Mouse (Mus musculus) MEL (cell line): ENCODE measurements around the gene Cyp4a32.

Experiments used
- CHD2 ChIP-seq: IDR thresholded peaks from 2 replicates; pipeline ENCODE4 v1.6.1; 2011; ENCODE audit warnings: low read length, improper control_type of control experiment
- CTCF ChIP-seq, 3 experiments: IDR thresholded peaks in 2 of 3; conservative IDR thresholded peaks in 1 of 3; 2 replicates each; pipeline ENCODE4 v1.5.1; 2011 to 2012; ENCODE audit warnings: low read length in 3 of 3, low read depth in 2 of 3, mild to moderate bottlenecking in 2 of 3, improper control_type of control experiment in 1 of 3, inconsistent platforms in 1 of 3, mixed read lengths in 1 of 3, moderate library complexity in 1 of 3; ENCODE audit not compliant: control insufficient read depth in 1 of 3, insufficient read depth in 1 of 3, poor library complexity in 1 of 3, severe bottlenecking in 1 of 3
- E2F4 ChIP-seq: IDR thresholded peaks from 2 replicates; pipeline ENCODE4 v1.6.1; 2011; ENCODE audit warnings: low read depth, low read length, improper control_type of control experiment, borderline replicate concordance
- GATA1 ChIP-seq: IDR thresholded peaks from 2 replicates; pipeline ENCODE4 v1.6.1; 2011; ENCODE audit warnings: low read depth, low read length, improper control_type of control experiment
- KAT2A ChIP-seq: conservative IDR thresholded peaks from 2 replicates; pipeline ENCODE4 v1.6.1; 2012; ENCODE audit warnings: low read depth, low read length, improper control_type of control experiment, inconsistent platforms
- MEF2A ChIP-seq: IDR thresholded peaks from 2 replicates; pipeline ENCODE4 v1.6.1; 2014; ENCODE audit warnings: low read depth, mild to moderate bottlenecking, inconsistent platforms, low read length, improper control_type of control experiment; ENCODE audit not compliant: poor library complexity, insufficient replicate concordance, severe bottlenecking; ENCODE audit errors: extremely low read depth
- MXI1 ChIP-seq: IDR thresholded peaks from 2 replicates; pipeline ENCODE4 v1.6.1; 2011; ENCODE audit warnings: mild to moderate bottlenecking, low read depth, low read length, improper control_type of control experiment
- POLR2A ChIP-seq, 2 experiments: IDR thresholded peaks; 2 replicates each; pipeline ENCODE4 v1.6.1; 2011 to 2012; ENCODE audit warnings: low read length in 2 of 2, mild to moderate bottlenecking in 2 of 2, control low read depth in 1 of 2, improper control_type of control experiment in 1 of 2, low read depth in 1 of 2, moderate library complexity in 1 of 2; ENCODE audit not compliant: control insufficient read depth in 1 of 2, insufficient read depth in 1 of 2, poor library complexity in 1 of 2
- POLR2AphosphoS2 ChIP-seq: IDR thresholded peaks from 2 replicates; pipeline ENCODE4 v1.6.1; 2011; ENCODE audit warnings: low read length, improper control_type of control experiment
- SMC3 ChIP-seq: IDR thresholded peaks from 2 replicates; pipeline ENCODE4 v1.6.1; 2011; ENCODE audit warnings: low read depth, low read length, improper control_type of control experiment
- USF1 ChIP-seq: IDR thresholded peaks from 2 replicates; pipeline ENCODE4 v1.6.1; 2014; ENCODE audit warnings: low read depth, mild to moderate bottlenecking, inconsistent platforms, low read length, improper control_type of control experiment, moderate library complexity
- ZNF384 ChIP-seq: IDR thresholded peaks from 2 replicates; pipeline ENCODE4 v1.6.1; 2012; ENCODE audit warnings: low read depth, mild to moderate bottlenecking, inconsistent platforms, low read length, improper control_type of control experiment

- TF ChIP-seq E2F4 (no peak), CTCF (IDR thresholded peaks at IDR 0.05 in 2 of 3, conservative IDR thresholded peaks at IDR 0.05 in 1 of 3; ENCODE audit: control insufficient read depth in 1 of 3, insufficient read depth in 1 of 3, low read depth in 2 of 3, low read length in 3 of 3, poor library complexity in 1 of 3, severe bottlenecking in 1 of 3) (no peak), ZNF384 (no peak), POLR2A (IDR thresholded peaks at IDR 0.05; ENCODE audit: control insufficient read depth in 1 of 2, insufficient read depth in 1 of 2, low read depth in 1 of 2, low read length in 2 of 2, poor library complexity in 1 of 2) (no peak), MEF2A (no peak), KAT2A (no peak), USF1 (no peak), MXI1 (no peak), CHD2 (no peak), GATA1 (no peak), SMC3 (no peak), POLR2AphosphoS2 (no peak)
Measured at GRCm38 (mm10) chr4:115650866-115651265, 50.1 kb downstream of the Cyp4a32 start.
